Mouse (Mus musculus): ENCODE results near the gene Otoa. TPM values are rescaled to one million over a fixed set of nuclear protein-coding genes. Genes with fewer than 3 reads are reported as not detected.
A peak's percentile ranks its signal among the peaks of the same experiment; 100 is the strongest.

Gene Otoa
- polyA plus RNA-seq (2016; fragmentation: Nextera tagmentation; extraction: Ambion mirVana) = 0.23 and 0.38 TPM in 2 replicates

DNA sequence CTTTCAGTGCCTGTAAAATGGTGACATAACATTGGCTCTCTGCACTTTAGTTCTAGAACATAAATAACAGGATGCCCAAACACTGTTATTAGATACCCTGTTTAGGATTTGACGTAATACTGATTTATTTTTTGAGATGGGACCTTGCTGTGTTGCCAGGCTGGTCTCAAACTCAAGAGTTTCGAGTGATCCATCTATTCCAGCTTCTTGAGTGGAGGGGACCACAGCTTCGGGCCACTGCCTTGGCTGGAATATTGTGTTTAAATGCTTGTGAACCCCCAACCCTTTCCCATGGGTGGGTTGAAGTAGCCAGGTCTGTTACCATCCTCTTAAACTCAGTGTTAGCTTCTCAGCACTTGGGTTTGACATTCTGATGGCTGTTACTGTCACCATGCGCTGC, at the start of gene Otoa:
Gene Otoa (plus strand): TSS at position 301 of the 400 bp plus-strand sequence.
- H3K9ac ChIP-seq = no peak within 1 kb of the TSS
- H3K4me2 ChIP-seq (replicated peaks) = no peak within 1 kb of the TSS
- 82% methylated on average over 4 of the region's 4 CpGs for WGBS
- no peak within 1 kb of the TSS for H3K4me3 ChIP-seq
- peaks cover 17% of the 10 kb centered on the region for H3K36me3 ChIP-seq
- peaks cover 19% of the 10 kb centered on the region; the same call in 1 of the 2 replicates for H3K4me1 ChIP-seq
- no peak for ATAC-seq (ENCODE audit: insufficient number of reproducible peaks, insufficient read depth, low FRiP score, low TSS enrichment)
- no peaks in the 10 kb centered on the region for H3K27me3 ChIP-seq
- no peaks in the 10 kb centered on the region for H3K9me3 ChIP-seq
- H3K27ac ChIP-seq = no peak within 1 kb of the TSS

DNA sequence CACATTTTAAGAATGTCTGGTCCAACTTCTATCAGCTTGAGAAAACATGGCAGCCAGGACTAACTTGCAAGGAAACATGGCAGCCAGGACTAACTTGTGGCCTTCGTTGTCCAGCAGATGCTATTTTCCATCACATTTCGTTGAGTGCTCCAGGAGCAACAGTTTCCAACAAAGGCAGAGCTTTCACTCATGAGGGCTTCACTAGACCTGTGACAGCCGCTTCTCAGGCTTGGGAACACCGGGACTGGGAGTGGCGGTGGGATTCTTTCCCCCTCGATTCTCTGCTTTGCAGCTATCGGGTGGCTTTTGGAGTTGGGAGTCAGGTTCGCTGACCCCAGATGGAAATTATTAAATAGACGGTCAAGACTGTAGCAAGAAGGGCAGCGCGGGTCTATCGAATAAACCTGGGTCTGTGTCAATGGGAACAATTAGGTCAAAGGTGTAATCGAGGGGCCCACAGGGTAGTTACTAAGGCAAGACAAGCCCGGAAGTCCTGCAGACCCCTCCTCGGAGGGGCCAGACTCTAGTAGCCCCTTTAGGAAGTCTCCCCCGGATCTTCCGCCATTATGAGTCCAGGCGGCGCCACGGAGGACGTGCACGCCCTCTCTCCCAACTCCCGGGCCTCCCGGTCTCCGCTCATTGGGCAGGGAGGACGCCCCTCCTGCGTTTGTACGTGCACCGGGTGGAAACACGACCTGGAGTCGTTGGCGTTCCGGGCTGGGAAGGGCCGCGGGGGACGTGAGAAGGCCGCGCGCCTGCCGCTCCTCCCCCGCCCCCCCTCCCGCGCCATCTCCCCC, 47.4 kb upstream of the Otoa start, which contains the start of gene Mettl9:
Gene Mettl9 (plus strand): TSS at position 590 of the 797 bp plus-strand sequence.
- 2% methylated on average over 38 of the region's 43 CpGs for WGBS
- H3K27ac ChIP-seq = peak within 1 kb of the TSS; percentile 99

DNA sequence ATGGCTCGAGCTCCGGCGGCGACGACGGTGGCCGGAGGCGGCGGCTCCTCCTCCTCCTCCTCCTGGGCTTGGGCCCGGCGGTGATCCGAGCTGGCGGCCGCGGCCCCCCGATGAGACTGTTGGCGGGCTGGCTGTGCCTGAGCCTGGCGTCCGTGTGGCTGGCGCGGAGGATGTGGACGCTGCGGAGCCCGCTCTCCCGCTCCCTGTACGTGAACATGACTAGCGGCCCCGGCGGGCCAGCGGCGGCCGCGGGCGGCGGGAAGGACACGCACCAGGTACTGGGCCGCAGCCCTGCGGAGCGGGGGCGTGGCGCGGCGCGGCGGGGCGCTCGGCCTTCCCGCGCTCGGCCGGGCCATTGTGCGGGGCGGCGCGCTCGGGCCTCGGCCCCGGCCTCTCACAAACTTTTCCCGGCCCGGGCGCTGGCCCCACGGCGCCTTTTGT, 46.7 kb upstream of the Otoa start:
- WGBS = under 1% methylated on average over 50 of the region's 63 CpGs
- H3K4me3 ChIP-seq = peak overlapping the region; percentile 87

More for the DNA sequence above, 47.4 kb upstream of the Otoa start, which contains the start of gene Mettl9:
- H3K27me3 ChIP-seq = 0 out of 2 replicates have a peak, but pooled peaks cover 3% of the 10 kb centered on the region
- H3K9me3 ChIP-seq = no peaks in the 10 kb centered on the region
- no peaks in the 10 kb centered on the region for H3K36me3 ChIP-seq
- peak within 1 kb of the TSS; percentile 87 for H3K4me3 ChIP-seq
- peak; percentile 97 for ATAC-seq (ENCODE audit: insufficient number of reproducible peaks, insufficient read depth, low FRiP score, low TSS enrichment)
- peak within 1 kb of the TSS; percentile 99 for H3K9ac ChIP-seq
- peak within 1 kb of the TSS; percentile 74 for H3K4me2 ChIP-seq (replicated peaks)
- H3K4me1 ChIP-seq = peaks cover 16% of the 10 kb centered on the region

DNA sequence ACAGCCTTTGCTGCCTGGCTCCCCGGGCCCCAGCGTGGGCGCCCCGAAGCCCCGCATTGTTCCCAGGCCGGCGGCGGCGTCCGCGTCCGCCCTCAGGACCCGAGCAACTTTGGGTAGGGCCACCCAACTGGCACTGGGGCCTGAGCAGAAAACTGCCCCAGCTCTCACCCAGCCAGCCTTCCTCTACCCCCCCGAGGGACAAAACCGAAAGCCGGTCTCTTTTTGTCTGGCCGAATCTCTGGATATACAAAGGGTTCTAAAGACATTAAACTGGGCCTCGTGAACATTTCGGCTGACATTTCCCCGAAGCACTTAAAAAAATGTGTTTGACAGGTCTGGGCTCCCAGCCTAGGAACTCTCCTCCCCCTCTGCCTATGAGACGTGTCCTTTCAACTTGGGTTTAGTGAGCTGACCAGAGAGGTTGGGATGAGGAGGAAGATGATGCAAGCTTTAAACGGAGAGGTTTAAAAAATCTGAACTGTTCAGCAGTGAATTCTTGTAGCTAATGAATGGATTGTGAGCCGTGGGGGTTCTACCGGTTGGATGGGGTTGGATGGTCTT, 46.2 kb upstream of the Otoa start:
- H3K4me2 ChIP-seq (replicated peaks) = peak overlapping the region; percentile 74
- H3K9me3 ChIP-seq = no peaks in the 10 kb centered on the region
- H3K36me3 ChIP-seq = no peaks in the 10 kb centered on the region
- 0 out of 2 replicates have a peak, but pooled peaks cover 3% of the 10 kb centered on the region for H3K27me3 ChIP-seq
- peak overlapping the region; percentile 87 for H3K4me3 ChIP-seq
- H3K4me1 ChIP-seq = peaks cover 16% of the 10 kb centered on the region
- peak overlapping the region; percentile 99 for H3K27ac ChIP-seq
- ATAC-seq (ENCODE audit: insufficient number of reproducible peaks, insufficient read depth, low FRiP score, low TSS enrichment) = no peak
- peak overlapping the region; percentile 99 for H3K9ac ChIP-seq
- WGBS = under 1% methylated on average over 24 of the region's 24 CpGs

More for the DNA sequence above, 46.7 kb upstream of the Otoa start:
- peak overlapping the region; percentile 99 for H3K9ac ChIP-seq
- no peaks in the 10 kb centered on the region for H3K9me3 ChIP-seq
- H3K4me1 ChIP-seq = peaks cover 16% of the 10 kb centered on the region
- H3K27ac ChIP-seq = peak overlapping the region; percentile 99
- H3K27me3 ChIP-seq = 0 out of 2 replicates have a peak, but pooled peaks cover 3% of the 10 kb centered on the region
- H3K36me3 ChIP-seq = no peaks in the 10 kb centered on the region
- peak; percentile 76 for ATAC-seq (ENCODE audit: insufficient number of reproducible peaks, insufficient read depth, low FRiP score, low TSS enrichment)
- H3K4me2 ChIP-seq (replicated peaks) = peak overlapping the region; percentile 74

DNA sequence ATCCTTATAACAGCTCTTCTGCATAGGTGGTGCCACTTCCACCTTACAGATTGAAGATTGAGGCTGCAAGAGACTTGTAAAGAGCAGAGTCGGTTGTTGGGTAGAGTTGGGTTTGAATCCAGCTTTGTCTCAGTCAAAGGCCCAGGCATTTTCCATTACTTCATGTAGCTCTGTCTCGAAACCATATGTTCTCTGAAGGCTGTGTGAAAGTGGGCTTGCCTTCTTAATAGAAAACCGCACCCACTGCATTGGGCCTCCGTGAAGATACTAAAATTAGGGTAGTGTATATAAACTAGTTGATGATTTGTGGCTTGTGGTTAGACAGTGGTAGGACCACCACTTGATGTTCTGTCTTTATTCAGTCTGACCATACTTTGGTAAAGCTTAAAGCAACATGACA, 40.9 kb upstream of the Otoa start:
- no peak overlapping the region for H3K27ac ChIP-seq
- no peak for ATAC-seq (ENCODE audit: insufficient number of reproducible peaks, insufficient read depth, low FRiP score, low TSS enrichment)
- H3K9ac ChIP-seq = no peak overlapping the region
- no peaks in the 10 kb centered on the region for H3K36me3 ChIP-seq
- peaks cover 16% of the 10 kb centered on the region for H3K4me1 ChIP-seq
- no peaks in the 10 kb centered on the region for H3K27me3 ChIP-seq
- no peak overlapping the region for H3K4me3 ChIP-seq
- H3K4me2 ChIP-seq (replicated peaks) = no peak overlapping the region
- WGBS = 89% methylated on average over 4 of the region's 4 CpGs
- no peaks in the 10 kb centered on the region for H3K9me3 ChIP-seq

DNA sequence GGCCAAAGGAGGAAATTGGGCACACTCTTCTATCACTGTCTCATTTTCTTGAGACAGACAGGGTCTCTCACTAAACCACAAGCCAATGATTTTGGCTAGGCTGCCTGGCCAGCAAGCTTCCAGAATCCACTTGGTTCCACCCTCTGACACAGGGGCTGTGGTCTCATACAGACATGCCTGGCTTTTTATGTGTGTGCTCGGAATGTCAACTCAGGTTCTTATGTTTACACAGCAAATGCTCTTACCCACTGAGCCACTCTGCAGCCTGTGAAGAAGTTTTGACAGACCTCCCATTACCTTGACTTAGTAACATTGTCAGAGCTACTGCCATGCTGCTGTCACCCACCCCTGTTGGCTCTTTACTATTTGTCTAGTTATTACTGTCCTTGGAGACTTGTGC, 39.5 kb upstream of the Otoa start:
- 71% methylated on average over 1 of the region's 1 CpGs for WGBS
- no peaks in the 10 kb centered on the region for H3K9me3 ChIP-seq
- H3K27ac ChIP-seq = no peak overlapping the region
- H3K27me3 ChIP-seq = no peaks in the 10 kb centered on the region
- no peaks in the 10 kb centered on the region for H3K36me3 ChIP-seq
- ATAC-seq (ENCODE audit: insufficient number of reproducible peaks, insufficient read depth, low FRiP score, low TSS enrichment) = no peak
- no peak overlapping the region for H3K4me2 ChIP-seq (replicated peaks)
- no peak overlapping the region for H3K4me3 ChIP-seq
- peaks cover 5% of the 10 kb centered on the region for H3K4me1 ChIP-seq
- H3K9ac ChIP-seq = no peak overlapping the region

DNA sequence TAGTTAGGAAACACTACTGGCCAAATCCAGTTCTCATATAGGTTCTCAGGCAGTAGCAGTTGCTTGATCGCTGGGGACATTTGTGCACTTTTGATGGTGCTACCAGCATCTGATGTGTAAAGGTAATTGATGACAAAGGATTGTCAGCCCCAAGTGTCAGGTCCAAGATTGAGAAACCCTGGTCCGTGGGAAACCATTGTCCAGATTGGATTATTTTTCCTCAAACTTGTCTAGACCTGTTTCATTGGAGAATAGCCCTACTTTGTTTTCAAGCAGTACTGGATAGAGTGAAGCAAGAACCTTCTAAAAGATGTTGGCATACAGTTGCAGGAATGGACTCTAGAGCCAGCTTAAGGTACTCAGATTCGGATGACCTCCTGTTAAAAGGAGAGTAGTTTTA, 38.4 kb upstream of the Otoa start:
- Histone ChIP-seq H3K36me3 (no peaks in the 10 kb centered on the region), H3K4me1 (no peaks in the 10 kb centered on the region), H3K9ac (no peak overlapping the region), H3K4me3 (no peak overlapping the region), H3K27ac (no peak overlapping the region), H3K9me3 (no peaks in the 10 kb centered on the region), H3K27me3 (no peaks in the 10 kb centered on the region), H3K4me2 (replicated peaks) (no peak overlapping the region)
- WGBS = 96% methylated on average over 3 of the region's 3 CpGs
- ATAC-seq (ENCODE audit: insufficient number of reproducible peaks, insufficient read depth, low FRiP score, low TSS enrichment) = no peak

DNA sequence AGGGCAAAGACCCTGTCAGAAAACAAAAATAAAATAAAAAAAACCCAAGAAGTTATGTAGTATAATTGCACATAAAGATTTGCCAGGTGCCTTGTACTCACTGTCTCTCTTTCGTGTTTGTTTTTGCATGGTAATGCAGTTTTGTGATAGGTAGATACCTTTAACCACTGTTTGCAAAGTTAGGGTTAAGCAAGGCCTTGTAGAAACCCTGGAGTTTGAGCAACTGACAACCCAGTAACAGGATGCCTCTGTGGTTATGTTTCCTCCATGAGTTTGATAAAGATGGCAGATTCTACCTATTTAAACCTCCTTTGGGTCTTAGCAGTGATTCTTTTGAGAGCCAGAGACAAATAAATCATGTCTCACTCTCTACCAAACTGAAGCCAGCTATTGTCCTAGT, 37.9 kb upstream of the Otoa start:
- no peak for ATAC-seq (ENCODE audit: insufficient number of reproducible peaks, insufficient read depth, low FRiP score, low TSS enrichment)
- Histone ChIP-seq H3K9ac (no peak overlapping the region), H3K4me3 (no peak overlapping the region), H3K36me3 (0 out of 2 replicates have a peak, but pooled peaks cover 3% of the 10 kb centered on the region), H3K27ac (no peak overlapping the region), H3K4me2 (replicated peaks) (no peak overlapping the region), H3K9me3 (no peaks in the 10 kb centered on the region), H3K4me1 (no peaks in the 10 kb centered on the region), H3K27me3 (no peaks in the 10 kb centered on the region)
- 96% methylated on average over 1 of the region's 1 CpGs for WGBS

DNA sequence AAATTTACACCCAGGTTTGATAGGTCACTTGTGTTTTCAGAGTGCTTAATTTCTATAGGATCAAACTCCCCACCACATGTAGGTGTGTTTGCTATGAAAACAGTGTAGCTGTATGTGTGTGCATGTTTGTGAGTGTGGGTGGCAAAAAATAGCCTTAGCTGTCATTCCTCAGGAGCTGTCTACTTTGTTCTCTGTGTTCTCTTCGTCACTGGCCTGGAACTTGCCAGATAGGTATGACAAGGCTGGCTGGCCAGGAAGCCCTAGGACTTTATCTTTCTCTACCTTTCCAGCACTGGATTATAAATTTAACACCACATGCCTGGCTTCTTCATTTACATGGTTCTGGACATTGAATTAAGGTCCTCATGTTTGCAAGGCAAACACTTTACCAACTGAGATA, 37.2 kb upstream of the Otoa start:
- H3K36me3 ChIP-seq = 0 out of 2 replicates have a peak, but pooled peaks cover 4% of the 10 kb centered on the region
- no peaks in the 10 kb centered on the region for H3K9me3 ChIP-seq
- WGBS = 86% methylated on average over 1 of the region's 1 CpGs
- H3K27ac ChIP-seq = no peak overlapping the region
- no peak overlapping the region for H3K9ac ChIP-seq
- no peaks in the 10 kb centered on the region for H3K4me1 ChIP-seq
- H3K4me2 ChIP-seq (replicated peaks) = no peak overlapping the region
- H3K27me3 ChIP-seq = no peaks in the 10 kb centered on the region
- H3K4me3 ChIP-seq = no peak overlapping the region
- no peak for ATAC-seq (ENCODE audit: insufficient number of reproducible peaks, insufficient read depth, low FRiP score, low TSS enrichment)

DNA sequence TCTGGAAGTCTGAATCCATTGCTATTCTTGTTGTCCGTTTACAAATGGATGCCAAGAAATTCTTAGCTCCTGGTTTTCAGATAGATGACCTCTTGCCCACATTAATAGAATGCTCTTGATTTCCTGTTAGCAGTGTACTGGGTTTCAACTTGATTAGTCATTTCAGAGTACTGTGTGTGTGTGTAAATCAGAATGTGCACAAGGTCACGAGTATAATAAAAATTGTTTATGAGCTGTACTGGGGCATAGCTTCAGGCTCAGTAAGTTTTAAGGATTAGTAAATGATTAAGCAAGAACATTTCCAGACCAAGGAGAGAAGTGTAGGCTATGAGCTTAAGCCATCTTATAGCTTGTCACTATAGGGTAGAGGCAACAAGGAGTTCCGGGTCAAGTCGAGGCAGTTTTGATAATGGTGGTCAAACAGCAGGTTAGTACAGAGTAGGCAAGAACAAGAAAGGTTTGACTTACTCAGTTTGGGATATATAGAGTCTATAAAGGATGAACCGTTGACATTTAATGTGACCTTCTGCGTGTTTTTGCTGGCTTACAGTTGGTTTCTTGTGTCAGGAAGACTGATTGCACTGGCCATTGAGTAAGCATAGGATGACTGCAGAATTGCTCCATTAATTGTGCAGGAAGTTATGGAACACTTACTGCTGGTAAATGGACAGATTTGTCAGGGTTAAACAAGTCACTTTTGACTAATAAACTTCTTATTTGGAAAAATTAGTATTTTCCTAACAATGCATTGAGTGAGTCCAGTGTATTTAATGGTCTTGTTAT, 35.6 kb upstream of the Otoa start:
- no peak for ATAC-seq (ENCODE audit: insufficient number of reproducible peaks, insufficient read depth, low FRiP score, low TSS enrichment)
- no peak overlapping the region for H3K4me3 ChIP-seq
- peaks cover 4% of the 10 kb centered on the region; the same call in 1 of the 2 replicates for H3K36me3 ChIP-seq
- H3K27ac ChIP-seq = no peak overlapping the region
- H3K4me1 ChIP-seq = no peaks in the 10 kb centered on the region
- no peaks in the 10 kb centered on the region for H3K9me3 ChIP-seq
- H3K4me2 ChIP-seq (replicated peaks) = no peak overlapping the region
- 92% methylated on average over 6 of the region's 6 CpGs for WGBS
- H3K9ac ChIP-seq = no peak overlapping the region
- H3K27me3 ChIP-seq = no peaks in the 10 kb centered on the region

DNA sequence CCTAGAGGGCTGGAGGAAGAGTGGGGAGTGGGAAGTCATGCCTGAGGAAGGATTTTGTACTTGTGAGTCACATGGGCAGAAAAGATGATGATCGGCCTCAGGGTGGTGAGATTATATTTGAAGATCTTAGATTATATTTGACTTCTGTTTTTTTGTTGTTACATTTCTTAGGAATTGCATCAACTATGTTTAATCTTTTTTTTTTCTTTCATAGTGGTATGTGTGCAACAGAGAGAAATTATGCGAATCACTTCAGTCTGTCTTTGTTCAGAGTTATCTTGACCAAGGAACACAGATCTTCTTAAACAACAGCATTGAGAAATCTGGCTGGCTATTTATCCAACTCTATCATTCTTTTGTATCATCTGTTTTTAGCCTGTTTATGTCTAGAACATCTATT, 33.8 kb upstream of the Otoa start:
- Histone ChIP-seq H3K4me2 (replicated peaks) (no peak overlapping the region), H3K9ac (no peak overlapping the region), H3K27me3 (no peaks in the 10 kb centered on the region), H3K36me3 (peaks cover 12% of the 10 kb centered on the region; the same call in 1 of the 2 replicates), H3K9me3 (no peaks in the 10 kb centered on the region), H3K4me1 (no peaks in the 10 kb centered on the region), H3K4me3 (no peak overlapping the region), H3K27ac (no peak overlapping the region)
- ATAC-seq (ENCODE audit: insufficient number of reproducible peaks, insufficient read depth, low FRiP score, low TSS enrichment) = no peak
- 93% methylated on average over 2 of the region's 2 CpGs for WGBS
